Mouse (Mus musculus) lung, embryonic 14.5 days (tissue): ENCODE data around the gene Ilkap. TPM values are rescaled to one million over a fixed set of nuclear protein-coding genes. Genes with fewer than 3 reads are reported as not detected.

Experiments
- ATAC-seq: fragments of 200-750 bp; cut with Nextera tagmentation; 2 replicates; pipeline ENCODE4 v1.8.0; 2017; ENCODE audit warnings: mild to moderate bottlenecking, moderate TSS enrichment, moderate library complexity; ENCODE audit not compliant: insufficient read depth
- DNase-seq: peaks from one replicate; pipeline ENCODE4 v3.0.0-alpha.2; 2015
- H3K27ac ChIP-seq: fragments of 300-500 bp; sonication (generic); 2 replicates; pipeline ENCODE4 v1.5.1; 2014; ENCODE audit warnings: low read depth, mild to moderate bottlenecking, moderate library complexity
- H3K27me3 ChIP-seq: fragments of 300-500 bp; sonication (generic); 2 replicates; pipeline ENCODE4 v1.6.1; 2014; ENCODE audit warnings: low read length, control low read depth; ENCODE audit not compliant: insufficient read depth
- H3K36me3 ChIP-seq: fragments of 300-500 bp; sonication (generic); 2 replicates; pipeline ENCODE4 v1.6.1; 2014; ENCODE audit warnings: control low read depth; ENCODE audit not compliant: insufficient read depth
- H3K4me1 ChIP-seq: fragments of 300-500 bp; sonication (generic); 2 replicates; pipeline ENCODE4 v1.6.1; 2014; ENCODE audit warnings: antibody characterized with exemption, control low read depth; ENCODE audit not compliant: insufficient read depth
- H3K4me2 ChIP-seq: fragments of 300-500 bp; sonication (generic); 2 replicates; pipeline ENCODE4 v1.6.1; 2014; ENCODE audit warnings: mild to moderate bottlenecking
- H3K4me3 ChIP-seq: fragments of 300-500 bp; sonication (generic); 2 replicates; pipeline ENCODE4 v1.5.1; 2014; ENCODE audit warnings: low read depth, low read length
- H3K9ac ChIP-seq: fragments of 300-500 bp; sonication (generic); 2 replicates; pipeline ENCODE4 v1.6.1; 2014
- H3K9me3 ChIP-seq: fragments of 300-500 bp; sonication (generic); 2 replicates; pipeline ENCODE4 v1.6.1; 2016; ENCODE audit warnings: low read depth, low read length, control low read depth
- CTCF ChIP-seq: IDR thresholded peaks from 2 replicates; pipeline ENCODE4 v1.5.1; 2016; ENCODE audit warnings: antibody characterized with exemption, low read depth
- WGBS: fragments of 180-500 bp; shearing (Covaris S2); extraction: QIAGEN DNeasy Blood & Tissue Kit; methylation state at CpG from one replicate; pipeline ENCODE4 v1.1.7; 2014; 5-methylcytosine and 5-hydroxymethylcytosine counted together
- polyA plus RNA-seq: library from polyadenylated mRNA; unstranded; fragments of >200 nt; fragmentation: Nextera tagmentation; extraction: Ambion mirVana; gene quantifications from 2 replicates; pipeline ENCODE4 v1.2.1, GENCODE M21; 2014

Gene Ilkap
- polyA plus RNA-seq, 1 experiment from 2014 or later: 144 TPM

- no peak for TF ChIP-seq CTCF
Observed at GRCm38 (mm10) chr1:91407819-91408218, 9.2 kb upstream of the Ilkap start.

GRCm38 (mm10) chr1:91405406-91406169 lies 7.0 kb upstream of the Ilkap start:
- Histone ChIP-seq H3K9me3 (no peaks in the 10 kb centered on the region), H3K4me2 (no peak overlapping the region), H3K36me3 (no peaks in the 10 kb centered on the region), H3K4me3 (no peak overlapping the region), H3K27me3 (no peaks in the 10 kb centered on the region), H3K4me1 (no peaks in the 10 kb centered on the region), H3K27ac (no peak overlapping the region), H3K9ac (no peak overlapping the region)
- WGBS: 52% methylated on average over 23 of the region's 23 CpGs
- DNase-seq (no peak), ATAC-seq (peak; percentile 41; the same call in 1 of the 2 replicates)
- TF ChIP-seq CTCF: no peak

More at GRCm38 (mm10) chr1:91407819-91408218, 9.2 kb upstream of the Ilkap start:
- WGBS: 66% methylated on average over 4 of the region's 4 CpGs
- Histone ChIP-seq H3K36me3 (no peaks in the 10 kb centered on the region), H3K27ac (no peak overlapping the region), H3K9ac (no peak overlapping the region), H3K4me3 (no peak overlapping the region), H3K9me3 (no peaks in the 10 kb centered on the region), H3K4me2 (no peak overlapping the region), H3K27me3 (no peaks in the 10 kb centered on the region), H3K4me1 (peaks cover 9% of the 10 kb centered on the region)
- ATAC-seq: no peak
- DNase-seq: no peak

GRCm38 (mm10) chr1:91404976-91405375 lies 6.4 kb upstream of the Ilkap start:
- no peak for TF ChIP-seq CTCF
- no peaks in the 10 kb centered on the region for H3K27me3 ChIP-seq
- H3K4me3 ChIP-seq: no peak overlapping the region
- DNase-seq (peak; percentile 46), ATAC-seq (no peak)
- no peaks in the 10 kb centered on the region for H3K4me1 ChIP-seq
- no peak overlapping the region for H3K9ac ChIP-seq
- no peak overlapping the region for H3K4me2 ChIP-seq
- no peaks in the 10 kb centered on the region for H3K36me3 ChIP-seq
- H3K9me3 ChIP-seq: no peaks in the 10 kb centered on the region
- H3K27ac ChIP-seq: no peak overlapping the region
- WGBS: 7% methylated on average over 1 of the region's 1 CpGs

- peak overlapping the region; percentile 89 for H3K4me3 ChIP-seq
- peak overlapping the region; percentile 89 for H3K9ac ChIP-seq
- peak overlapping the region; percentile 93 for H3K4me2 ChIP-seq
- H3K9me3 ChIP-seq: no peaks in the 10 kb centered on the region
- H3K36me3 ChIP-seq: peaks cover 20% of the 10 kb centered on the region; the same call in 1 of the 2 replicates
- H3K27me3 ChIP-seq: no peaks in the 10 kb centered on the region
- DNase-seq (no peak), ATAC-seq (no peak)
- peaks cover 13% of the 10 kb centered on the region; the same call in 1 of the 2 replicates for H3K4me1 ChIP-seq
- no peak for TF ChIP-seq CTCF
- under 1% methylated on average over 12 of the region's 12 CpGs for WGBS
- H3K27ac ChIP-seq: peak overlapping the region; percentile 82; the same call in 1 of the 2 replicates
Observed at GRCm38 (mm10) chr1:91397927-91398259, 722 bp downstream of the Ilkap start.

- Histone ChIP-seq H3K9me3 (no peaks in the 10 kb centered on the region), H3K36me3 (peaks cover 74% of the 10 kb centered on the region), H3K27me3 (no peaks in the 10 kb centered on the region), H3K27ac (no peak overlapping the region), H3K4me1 (no peaks in the 10 kb centered on the region), H3K4me2 (no peak overlapping the region), H3K4me3 (no peak overlapping the region), H3K9ac (no peak overlapping the region)
- no peak for DNase-seq
- ATAC-seq: no peak
- TF ChIP-seq CTCF: no peak
- 86% methylated on average over 5 of the region's 5 CpGs for WGBS
Observed at GRCm38 (mm10) chr1:91390369-91390768, 8.2 kb downstream of the Ilkap start.

GRCm38 (mm10) chr1:91381091-91381471 lies 17.5 kb downstream of the Ilkap start:
- no peak overlapping the region for H3K4me3 ChIP-seq
- no peak overlapping the region for H3K9ac ChIP-seq
- ATAC-seq (no peak), DNase-seq (no peak)
- no peak for TF ChIP-seq CTCF
- H3K36me3 ChIP-seq: peaks cover 94% of the 10 kb centered on the region
- H3K27me3 ChIP-seq: no peaks in the 10 kb centered on the region
- WGBS: 93% methylated on average over 4 of the region's 4 CpGs
- H3K9me3 ChIP-seq: no peaks in the 10 kb centered on the region
- no peak overlapping the region for H3K4me2 ChIP-seq
- no peaks in the 10 kb centered on the region for H3K4me1 ChIP-seq
- no peak overlapping the region for H3K27ac ChIP-seq

GRCm38 (mm10) chr1:91380453-91381090 lies 18.0 kb downstream of the Ilkap start:
- peak; percentile 90 for TF ChIP-seq CTCF
- peak; percentile 93 for DNase-seq
- Histone ChIP-seq H3K9ac (no peak overlapping the region), H3K27ac (no peak overlapping the region), H3K36me3 (peaks cover 95% of the 10 kb centered on the region), H3K4me3 (no peak overlapping the region), H3K4me1 (no peaks in the 10 kb centered on the region), H3K9me3 (no peaks in the 10 kb centered on the region), H3K27me3 (no peaks in the 10 kb centered on the region), H3K4me2 (no peak overlapping the region)
- 50% methylated on average over 7 of the region's 7 CpGs for WGBS
- ATAC-seq: peak; percentile 55
